Mouse (Mus musculus): ENCODE results near the gene Ucp1.
A peak's percentile ranks its signal among the peaks of the same experiment; 100 is the strongest.
"Not testable (repeated sequence)": the region's sequence is repeated elsewhere in the genome, so short reads cannot be mapped to it uniquely, and the experiment has no call there.

Ucp1 gene

GRCm38 (mm10) chr8:83290176-83290575 lies at the start of gene Ucp1:
Gene Ucp1 (plus strand): TSS chr8:83290352.
- no peak for DNase-seq (ENCODE audit: low spot score)

GRCm38 (mm10) chr8:83244151-83244550 lies 46.0 kb upstream of the Ucp1 start:
- DNase-seq (ENCODE audit: low spot score): no peak

- no peak for DNase-seq (ENCODE audit: low spot score)
These were observed 39.3 kb upstream of the Ucp1 start for GRCm38 (mm10) chr8:83250858-83251257.

DNA sequence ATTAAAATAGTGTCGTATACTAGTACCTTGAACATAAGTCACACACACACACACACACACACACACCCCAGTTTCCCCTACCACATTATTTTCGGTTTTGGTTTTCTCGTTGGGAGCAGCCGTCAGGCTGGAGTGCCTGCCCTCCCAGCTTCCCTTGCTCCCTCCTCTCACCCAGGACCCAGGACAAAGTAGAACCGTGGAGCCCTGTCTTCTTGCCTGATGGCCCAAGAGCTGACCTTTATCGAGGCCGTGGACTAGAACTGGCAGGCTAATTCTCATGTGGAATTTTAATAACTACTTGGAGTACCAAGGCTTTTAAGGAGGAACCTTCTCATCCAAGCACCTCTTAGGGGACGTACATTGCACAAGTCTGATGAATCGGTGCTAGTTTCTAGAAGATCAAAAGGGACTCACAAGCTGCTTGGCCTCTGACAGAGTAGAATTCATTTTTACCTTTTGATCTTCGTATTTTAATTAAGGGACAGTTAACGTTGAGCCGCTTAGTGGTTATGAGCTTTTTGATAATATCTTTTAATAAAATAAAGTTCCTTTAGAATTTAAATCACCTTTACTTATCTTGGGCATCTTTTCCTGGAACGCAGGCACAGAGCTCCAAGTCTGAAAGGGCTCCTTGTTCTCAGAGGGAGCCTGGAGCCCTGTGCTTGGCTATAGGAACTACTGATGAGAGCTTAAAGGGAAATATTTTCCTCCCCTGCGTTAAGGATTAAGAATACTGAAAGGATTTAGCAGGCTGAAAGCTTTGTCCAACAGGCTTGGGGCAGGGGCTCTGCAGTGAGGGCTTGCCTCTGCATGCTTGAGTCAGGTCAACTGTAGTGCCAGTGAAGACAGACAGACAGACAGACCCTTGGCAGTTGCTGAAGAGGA lies 38.5 kb upstream of the Ucp1 start:
- DNase-seq (ENCODE audit: low spot score): no peak

DNA sequence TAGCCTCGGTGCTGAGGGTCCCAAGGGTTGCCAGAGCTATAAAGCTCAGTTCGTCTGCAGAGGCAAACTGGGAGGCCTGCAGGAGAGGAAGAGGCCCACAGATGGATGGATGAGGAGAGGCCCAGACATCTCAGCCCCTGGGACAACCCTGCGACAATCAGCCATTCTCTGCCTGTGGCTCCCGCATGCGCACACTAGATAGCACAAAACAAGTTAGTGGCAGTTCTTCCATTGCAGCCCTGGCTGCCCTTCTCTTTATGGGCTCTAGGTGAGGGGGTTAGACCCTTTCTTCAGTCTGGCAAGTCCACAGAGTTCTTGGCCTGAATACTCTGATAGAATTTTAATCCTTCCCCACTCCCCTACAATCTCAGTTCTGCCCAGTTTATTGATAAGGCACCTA lies 37.4 kb upstream of the Ucp1 start:
- DNase-seq (ENCODE audit: low spot score): no peak

- DNase-seq (ENCODE audit: low spot score): no peak
These were observed 32.5 kb upstream of the Ucp1 start for GRCm38 (mm10) chr8:83257631-83258030.

DNA sequence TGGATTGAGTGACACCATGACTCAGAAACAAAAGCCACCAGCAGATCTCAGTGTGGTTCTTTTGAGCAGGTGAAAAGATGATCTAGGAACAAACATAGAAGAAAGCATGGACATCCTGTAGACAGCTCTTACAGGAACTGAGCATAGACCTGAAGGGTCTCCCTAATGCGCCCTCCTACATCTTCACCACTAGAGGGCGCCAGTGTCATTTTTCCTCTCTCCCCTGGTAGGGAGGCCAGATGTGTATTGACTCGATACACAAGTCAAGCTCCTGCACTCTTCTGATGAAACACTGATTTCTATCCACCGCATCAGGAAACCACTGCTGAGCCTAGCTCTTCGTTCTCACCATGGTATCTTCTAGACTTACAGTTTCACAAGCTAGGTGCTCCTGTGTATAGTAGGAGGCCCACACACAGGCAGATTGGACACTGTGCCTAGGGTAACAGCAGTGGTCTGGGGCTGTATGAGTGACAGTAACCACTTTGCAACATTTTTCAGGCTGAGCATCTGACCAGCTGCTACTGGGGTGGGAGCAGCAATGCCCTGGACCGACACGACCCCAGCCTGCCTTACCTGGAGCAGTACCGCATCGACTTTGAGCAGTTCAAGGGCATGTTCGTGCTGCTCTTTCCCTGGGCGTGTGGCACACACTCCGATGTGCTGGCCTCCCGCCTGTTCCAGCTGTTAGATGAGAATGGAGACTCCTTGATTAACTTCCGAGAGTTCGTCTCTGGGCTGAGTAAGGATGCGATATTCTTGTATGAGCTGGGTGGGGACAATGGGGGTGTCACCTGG lies 29.5 kb upstream of the Ucp1 start:
- DNase-seq (ENCODE audit: low spot score): peak; percentile 47

DNA sequence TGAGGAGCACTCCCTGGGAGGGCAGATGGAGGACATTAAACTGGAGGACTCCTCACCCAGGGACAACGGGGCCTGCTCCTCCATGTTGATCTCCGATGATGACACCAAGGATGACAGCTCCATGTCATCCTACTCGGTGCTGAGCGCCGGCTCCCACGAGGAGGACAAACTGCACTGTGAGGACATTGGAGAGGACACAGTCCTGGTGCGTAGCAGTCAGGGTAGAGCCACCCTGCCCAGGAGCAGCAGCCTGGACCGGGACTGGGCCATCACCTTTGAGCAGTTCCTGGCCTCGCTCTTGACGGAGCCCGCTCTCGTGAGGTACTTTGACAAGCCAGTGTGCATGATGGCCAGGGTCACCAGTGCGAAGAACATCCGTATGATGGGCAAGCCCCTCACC lies 19.0 kb upstream of the Ucp1 start:
- no peak for DNase-seq (ENCODE audit: low spot score)

DNA sequence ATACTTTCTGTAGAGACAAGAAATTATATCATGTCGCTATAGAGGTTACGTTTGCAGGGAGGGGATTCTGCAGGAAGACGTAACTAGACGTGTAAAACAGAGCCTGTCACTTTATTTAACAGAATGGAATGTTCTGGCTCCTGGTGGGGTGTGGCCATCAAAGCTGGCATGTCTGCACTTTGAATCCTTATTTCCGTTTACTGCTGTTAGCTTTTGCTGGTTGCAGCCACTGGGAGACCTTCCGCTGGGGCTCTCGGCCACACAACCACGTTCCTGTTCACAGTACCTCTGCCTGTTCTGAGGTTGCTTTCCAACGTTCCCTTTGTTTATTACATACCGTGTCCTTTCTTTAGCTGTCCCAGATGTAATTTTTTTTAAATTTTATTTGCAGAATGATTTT lies 17.7 kb upstream of the Ucp1 start:
- peak; percentile 25 for DNase-seq (ENCODE audit: low spot score)

GRCm38 (mm10) chr8:83274470-83274869 lies 15.7 kb upstream of the Ucp1 start:
- DNase-seq (ENCODE audit: low spot score): no peak

DNA sequence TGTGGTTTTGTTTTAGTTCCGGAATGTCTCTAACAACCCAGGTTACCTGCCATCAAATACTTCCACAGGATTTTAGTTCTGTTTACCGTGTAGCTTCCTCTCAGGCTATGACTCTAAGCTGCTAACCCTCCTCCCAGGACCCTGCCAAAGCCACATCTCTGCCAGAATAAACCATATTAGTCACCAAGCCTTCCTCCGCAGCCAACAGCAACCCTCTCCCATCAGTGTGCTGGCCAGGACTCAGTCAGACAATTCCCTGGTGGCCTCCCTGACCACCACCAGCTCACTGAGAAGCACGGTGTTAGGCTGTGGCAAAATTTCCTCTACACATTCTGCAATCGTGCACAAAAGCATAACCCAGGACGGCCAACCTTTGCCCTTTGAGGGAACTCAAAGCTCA lies 11.7 kb upstream of the Ucp1 start:
- DNase-seq (ENCODE audit: low spot score): no peak

DNA sequence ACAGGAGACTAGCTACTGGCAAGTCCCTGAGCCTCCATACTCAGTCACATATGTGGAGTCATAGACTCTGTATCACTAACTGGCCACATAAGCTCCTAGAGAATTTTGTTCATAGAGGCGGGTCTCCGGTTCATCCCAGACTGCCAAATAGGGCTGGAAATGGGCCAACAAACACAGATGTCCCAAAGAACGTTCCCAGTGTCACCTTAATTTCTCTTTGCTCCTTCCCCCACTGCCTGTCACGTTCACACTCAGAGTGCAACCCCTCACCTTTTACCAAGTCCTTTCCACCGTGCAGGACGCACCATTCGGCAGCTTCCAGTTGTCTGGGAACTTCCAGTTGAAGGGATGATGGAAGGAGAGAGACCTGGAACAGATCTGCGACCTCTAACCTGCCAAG lies 4.8 kb upstream of the Ucp1 start:
- no peak for DNase-seq (ENCODE audit: low spot score)

DNA sequence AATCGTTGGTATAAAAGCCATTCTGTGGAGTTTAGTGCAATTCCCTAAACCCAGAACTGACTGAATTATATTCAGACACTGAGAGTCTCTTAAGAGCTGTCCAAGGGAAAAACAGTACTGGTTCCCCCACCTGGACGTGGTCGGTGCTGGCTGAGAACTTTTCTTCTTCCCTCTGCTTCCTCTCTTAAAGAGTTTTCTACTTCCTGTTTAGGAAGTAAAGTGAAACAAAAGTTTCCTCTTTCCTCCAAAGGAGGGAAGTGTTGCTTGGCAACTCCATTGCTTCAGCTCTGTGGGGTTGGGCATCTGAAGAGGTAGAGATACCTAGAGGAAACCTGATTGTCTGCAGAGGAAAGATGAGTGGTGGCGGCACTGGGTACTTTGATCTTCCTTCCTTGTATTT lies 7.2 kb downstream of the Ucp1 start:
- DNase-seq (ENCODE audit: low spot score): no peak

GRCm38 (mm10) chr8:83300135-83300534 lies 10.0 kb downstream of the Ucp1 start:
- DNase-seq (ENCODE audit: low spot score): no peak

DNA sequence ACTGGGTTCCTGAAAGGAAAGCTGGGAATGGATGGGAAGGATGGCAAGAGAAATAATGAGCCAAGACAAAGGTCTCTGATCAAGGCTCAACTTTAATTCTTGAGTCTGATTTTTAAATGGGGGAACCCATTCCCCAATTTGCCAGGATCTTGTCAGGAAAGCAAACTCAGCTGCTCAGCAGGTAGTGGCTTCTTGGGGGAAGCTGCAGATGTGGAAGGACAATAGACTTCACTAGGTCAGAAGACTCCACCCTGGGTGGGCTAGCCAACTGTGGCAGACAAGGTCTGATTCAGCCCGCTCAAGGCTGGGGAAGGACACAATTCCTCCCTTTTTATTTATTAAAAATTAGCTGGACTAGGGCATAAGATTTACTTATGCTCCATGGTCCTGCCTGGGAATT lies 14.8 kb downstream of the Ucp1 start:
- DNase-seq (ENCODE audit: low spot score): no peak

- no peak for DNase-seq (ENCODE audit: low spot score)
These were observed 19.7 kb downstream of the Ucp1 start for GRCm38 (mm10) chr8:83309836-83310235.

GRCm38 (mm10) chr8:83315084-83315483 lies 24.9 kb downstream of the Ucp1 start:
- not testable (repeated sequence) for DNase-seq (ENCODE audit: low spot score)

DNA sequence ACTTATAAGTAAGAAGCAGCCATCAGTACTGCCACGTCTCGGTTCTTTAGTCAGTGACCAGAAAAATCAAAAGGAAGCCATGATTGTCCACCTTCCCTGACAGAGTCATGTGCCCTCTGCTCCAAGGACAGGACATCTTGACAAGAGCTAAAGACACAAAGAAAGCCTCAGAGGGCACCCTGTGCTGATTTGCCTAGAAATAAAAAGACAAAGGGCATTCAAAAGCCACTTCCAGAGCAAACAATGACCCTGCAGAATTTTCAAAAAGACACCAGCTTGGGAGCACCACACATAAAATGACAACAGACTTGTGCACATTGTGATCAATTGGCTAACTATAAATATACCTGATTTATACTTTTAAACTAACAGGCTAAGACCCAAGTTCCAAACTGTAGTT lies 25.5 kb downstream of the Ucp1 start:
- DNase-seq (ENCODE audit: low spot score): no peak

DNA sequence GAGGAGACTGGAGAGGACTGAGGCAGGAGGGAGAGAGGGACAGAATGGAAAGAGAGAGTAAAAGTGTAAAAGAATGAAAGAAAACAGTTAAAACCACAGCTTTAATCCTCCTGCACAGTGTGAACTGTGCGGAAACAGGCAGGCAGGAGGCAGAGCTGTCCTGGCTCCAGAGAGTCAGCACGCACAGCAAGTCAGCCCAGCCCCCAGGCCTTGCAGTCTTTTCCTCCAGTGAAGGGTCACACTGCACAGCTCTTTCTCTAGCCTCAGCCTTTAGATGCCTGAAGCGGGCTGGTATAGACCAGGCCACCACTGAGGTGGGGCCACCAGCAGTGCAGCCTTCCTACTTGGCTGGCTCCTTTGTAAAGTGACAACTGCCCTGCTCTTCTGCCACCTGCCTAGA lies 30.4 kb downstream of the Ucp1 start:
- no peak for DNase-seq (ENCODE audit: low spot score)

DNA sequence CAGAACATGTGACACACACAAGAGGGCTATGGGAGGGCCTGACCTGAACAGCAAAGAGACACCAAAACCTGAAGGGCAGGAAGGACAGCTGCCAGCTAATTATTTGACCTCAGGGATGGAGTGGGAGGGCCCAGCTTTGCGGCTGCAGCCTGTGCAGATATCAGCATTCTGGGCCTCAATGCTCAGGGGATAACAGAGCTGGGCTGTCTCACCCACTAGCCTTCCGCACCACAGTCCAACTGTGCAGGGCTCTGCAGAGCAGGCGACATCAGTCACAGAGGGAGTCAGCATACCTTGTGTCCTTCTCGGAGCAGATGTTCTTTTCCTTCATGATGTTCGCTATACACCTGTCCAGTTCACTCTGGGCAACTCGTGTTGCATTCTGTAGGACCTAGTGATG lies 32.2 kb downstream of the Ucp1 start:
- no peak for DNase-seq (ENCODE audit: low spot score)

DNA sequence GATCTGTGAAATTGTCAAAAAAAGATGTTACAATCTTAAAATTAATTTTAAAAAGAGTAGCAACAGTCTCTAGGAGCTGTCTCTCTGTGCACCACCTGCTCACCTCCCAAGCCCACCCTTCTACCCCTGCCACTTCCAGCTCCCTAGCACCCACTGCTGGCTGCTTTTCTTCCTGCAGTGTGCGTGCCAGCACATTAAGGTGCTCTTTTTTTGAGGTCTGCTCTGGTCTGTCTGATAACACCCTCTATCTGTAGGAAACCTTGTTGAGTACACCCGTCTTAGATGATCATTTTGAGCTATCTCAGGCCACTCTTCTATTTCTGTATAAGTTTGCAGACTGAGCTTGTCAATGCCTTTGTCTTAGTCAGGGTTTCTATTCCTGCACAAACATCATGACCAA lies 32.9 kb downstream of the Ucp1 start:
- DNase-seq (ENCODE audit: low spot score): no peak

GRCm38 (mm10) chr8:83327889-83328288 lies 37.7 kb downstream of the Ucp1 start:
- no peak for DNase-seq (ENCODE audit: low spot score)

DNA sequence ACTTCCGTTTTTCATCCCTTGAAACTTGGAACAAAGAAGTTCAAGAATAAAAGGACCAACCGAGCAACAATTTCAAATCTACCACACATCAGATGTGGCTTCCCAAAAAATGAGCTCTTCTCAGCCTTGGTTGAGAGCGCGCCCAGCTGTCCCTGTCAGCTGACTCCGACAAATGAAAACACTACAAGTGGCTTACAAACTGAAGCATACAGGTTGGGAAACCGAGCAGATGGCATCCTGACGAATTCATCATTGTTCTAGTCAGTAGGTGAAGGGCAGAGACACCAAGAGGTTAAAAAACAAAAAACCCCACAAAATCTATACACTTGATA lies 41.4 kb downstream of the Ucp1 start:
- DNase-seq (ENCODE audit: low spot score): peak; percentile 2
